Mouse (Mus musculus): ENCODE measurements around the gene Megf11.

Megf11 gene

DNA sequence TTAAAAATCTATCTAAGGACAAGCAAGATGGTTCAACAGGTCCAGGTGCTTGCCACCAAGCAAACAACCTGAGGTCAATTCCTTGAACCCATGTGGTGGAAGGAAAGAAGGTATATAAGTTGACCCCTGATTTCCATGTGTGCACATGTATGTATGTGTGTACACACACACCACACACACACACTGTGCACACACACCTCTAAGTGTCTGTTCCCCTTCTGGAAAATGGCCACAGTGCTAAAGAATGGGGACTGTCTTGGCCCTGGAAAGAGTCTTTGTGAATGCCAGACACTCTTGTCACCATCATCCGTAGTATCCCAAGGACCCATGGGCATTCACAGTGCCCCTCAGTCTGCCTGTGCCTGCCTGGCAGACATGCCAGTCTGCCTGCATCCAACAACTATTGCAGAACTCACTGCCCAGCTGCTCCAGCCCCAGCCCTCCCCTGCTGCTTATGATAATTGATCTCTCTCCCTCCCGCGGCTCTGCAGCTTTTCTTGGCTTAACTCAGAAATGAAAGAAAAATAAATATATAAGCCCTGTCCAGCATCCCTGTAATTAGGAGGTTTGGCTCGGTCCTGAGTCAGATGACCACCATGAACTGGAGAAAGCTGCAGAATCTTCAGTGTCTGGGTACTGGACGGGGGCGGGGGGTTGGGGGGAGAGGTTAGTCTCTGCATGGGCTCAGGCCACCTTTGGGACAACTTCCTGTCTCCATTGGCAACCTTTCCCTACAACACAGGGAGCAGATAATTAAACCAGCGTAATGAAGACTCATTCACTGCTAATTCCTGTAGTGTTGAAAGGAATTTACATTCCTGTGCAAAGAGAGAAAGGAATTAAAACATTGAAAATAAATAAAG, 226.9 kb downstream of the Megf11 start:
- DNase-seq, result no peak

DNA sequence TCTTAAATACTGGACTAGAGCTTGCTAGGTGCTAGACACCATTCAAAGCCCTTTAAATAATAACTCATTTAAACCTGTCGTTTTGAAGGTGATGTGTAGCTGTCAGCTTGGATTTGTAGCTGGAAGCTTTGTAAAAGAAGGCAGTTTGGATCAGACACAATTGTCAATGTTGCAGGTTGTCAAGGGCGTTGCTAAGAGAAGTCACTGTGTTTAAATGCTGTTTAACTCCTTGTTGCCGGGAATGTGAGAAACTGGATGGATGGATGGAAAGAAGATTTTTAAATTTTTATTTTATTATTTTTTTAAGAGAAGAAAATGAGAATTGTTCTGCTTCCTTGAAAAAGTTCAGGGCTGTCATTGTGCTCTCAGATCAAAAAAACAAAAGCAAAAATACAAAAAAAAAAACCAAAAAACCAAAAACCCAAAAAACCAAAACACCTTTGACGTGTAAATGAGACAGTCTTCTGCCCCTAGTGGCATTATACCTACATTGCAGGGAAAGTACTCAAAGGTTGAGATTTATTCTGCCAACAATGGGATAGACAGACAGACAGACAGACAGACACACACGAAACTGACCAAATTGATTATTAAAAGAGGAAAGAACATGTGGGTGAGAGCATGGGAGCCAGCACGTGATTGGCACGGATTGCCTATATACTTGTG, 227.7 kb downstream of the Megf11 start:
- no peak for DNase-seq

DNA sequence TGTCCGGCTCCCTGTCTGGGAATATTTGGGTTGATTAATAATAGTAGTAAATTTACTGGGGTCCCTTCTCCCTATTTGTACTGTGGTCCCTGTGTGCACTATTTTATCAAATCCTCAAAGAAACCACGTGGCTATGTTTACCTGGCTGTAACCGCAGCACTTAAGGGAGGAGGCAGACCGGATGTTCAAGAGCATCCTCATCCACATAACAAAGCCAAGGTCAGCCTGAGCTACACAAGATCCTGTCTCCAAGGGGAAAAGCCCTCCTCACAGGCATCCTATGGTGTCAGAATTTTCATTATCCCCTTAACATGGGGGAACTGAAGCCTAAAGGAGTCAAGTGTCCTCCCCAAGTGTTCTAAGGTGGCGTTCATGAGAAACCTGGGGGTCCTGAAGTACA, 232.0 kb downstream of the Megf11 start:
- DNase-seq, result no peak

- no peak for DNase-seq
Measured at GRCm38 (mm10) chr9:64618433-64618832, 233.0 kb downstream of the Megf11 start.

DNA sequence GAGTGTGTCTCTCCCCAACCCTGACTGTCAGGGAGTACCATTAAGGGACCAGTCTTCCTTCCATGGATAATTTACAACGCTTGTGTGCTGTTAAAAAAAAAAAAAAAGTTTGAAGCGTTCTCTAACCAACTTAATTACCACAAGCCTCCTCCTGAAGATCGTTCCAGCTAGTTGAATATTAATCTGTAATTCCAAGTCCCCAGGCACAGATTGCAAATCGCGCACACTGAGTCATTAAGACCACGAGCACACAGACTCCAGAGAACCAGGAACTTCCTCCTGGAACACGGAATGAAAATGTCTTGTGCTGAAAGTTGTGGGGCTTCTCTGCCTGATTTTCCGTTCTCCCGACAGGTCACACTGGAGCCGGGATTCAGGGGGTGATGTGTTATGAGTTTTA, 234.0 kb downstream of the Megf11 start:
- DNase-seq, result no peak

- no peak for DNase-seq
Measured at GRCm38 (mm10) chr9:64620596-64620995, 235.2 kb downstream of the Megf11 start.

DNA sequence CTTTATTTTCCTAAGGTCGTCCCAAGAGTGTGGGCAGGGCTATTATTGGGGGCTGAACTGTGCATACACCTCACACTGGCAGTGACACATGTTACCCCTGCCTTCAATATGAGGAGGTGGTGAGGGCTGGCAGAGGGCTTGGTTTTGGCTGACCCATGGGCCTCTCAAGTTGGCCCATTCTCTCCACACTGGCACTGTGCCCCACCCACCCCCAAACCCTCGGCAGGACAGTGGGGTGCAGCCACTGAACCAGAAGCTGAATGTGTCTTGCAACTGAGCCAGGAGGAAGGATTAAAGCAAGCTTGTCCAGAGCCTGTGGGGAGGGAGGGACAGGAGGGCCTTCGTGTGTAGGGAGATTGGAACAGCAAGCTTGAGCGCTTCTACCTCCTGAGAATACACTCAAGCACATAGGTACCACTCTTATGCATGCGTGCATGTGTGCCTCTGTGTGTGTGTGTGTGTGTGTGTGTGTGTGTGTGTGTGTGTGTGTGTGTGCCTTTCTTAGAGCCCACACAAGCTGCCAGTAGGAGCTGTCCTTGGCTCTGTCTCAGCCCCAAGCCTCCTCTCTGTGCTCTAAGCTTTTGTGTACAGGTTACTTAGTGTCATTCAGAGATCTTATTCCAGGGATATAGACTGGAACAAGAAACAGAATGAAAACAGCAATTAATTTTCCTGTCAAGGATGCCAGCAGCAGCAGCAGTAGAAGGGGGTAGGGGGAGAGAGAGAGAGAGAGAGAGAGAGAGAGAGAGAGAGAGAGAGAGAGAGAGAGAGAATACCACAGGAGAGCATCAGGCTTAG, 236.3 kb downstream of the Megf11 start:
- DNase-seq, result no peak

DNA sequence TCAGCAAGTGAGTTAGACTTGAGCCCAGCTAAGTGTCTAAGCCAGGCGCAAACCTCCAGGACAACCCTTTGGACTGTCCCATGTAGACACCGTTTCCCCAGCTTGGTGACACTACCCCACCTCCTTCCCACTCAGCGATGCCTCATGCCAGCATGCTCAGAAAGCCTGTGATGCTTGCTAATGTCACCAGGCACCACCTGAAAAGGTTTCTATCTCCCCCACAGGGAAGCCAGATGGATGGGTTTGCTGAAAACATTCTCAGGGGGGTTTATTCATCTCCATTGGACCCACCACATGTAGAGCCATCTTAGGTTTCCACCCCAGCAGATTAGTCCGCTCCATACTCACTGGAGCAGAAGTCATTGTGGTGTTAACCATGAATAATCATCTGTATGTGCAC, 237.9 kb downstream of the Megf11 start:
- DNase-seq, result no peak

DNA sequence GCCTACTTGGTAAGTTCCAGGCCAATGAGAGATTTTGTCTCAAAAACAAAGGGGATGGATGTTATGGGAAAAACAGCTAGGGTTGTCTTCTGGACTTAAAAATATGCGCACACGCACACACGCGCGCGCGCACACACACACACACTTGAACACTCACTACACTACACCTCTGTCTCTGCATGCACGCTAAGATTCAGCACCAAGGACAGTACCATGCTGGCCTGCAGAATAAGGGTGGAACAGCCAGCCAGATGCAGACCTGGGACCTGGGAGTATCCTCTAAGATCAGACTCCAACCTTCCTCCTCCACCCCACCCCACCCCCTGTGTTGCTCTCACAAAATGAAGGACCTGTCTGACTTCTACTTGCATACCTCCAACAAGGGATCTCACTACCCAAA, 239.1 kb downstream of the Megf11 start:
- no peak for DNase-seq

GRCm38 (mm10) chr9:64629802-64630201, 244.4 kb downstream of the Megf11 start:
- DNase-seq, result no peak

- no peak for DNase-seq
Measured at GRCm38 (mm10) chr9:64633169-64633568, 247.7 kb downstream of the Megf11 start.

DNA sequence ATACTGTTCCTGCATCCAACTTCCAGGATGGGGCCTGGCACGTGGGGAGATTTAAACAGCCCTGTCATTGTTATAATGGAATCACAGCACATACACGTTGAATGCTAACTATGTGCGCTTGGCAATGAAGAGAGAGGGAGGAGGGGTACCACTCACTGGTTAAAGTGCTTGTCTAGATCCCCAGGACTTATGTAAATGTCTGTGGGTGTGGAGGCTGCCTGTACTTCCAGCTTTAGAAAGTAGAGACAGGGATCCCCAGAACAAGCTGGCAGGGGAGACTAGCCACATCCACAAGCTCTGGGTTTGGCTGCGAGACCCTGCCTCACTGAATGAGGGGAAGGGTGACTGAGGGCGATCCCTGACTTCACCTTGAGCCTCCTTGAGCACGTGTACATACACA, 250.7 kb downstream of the Megf11 start:
- peak; percentile 31 for DNase-seq

DNA sequence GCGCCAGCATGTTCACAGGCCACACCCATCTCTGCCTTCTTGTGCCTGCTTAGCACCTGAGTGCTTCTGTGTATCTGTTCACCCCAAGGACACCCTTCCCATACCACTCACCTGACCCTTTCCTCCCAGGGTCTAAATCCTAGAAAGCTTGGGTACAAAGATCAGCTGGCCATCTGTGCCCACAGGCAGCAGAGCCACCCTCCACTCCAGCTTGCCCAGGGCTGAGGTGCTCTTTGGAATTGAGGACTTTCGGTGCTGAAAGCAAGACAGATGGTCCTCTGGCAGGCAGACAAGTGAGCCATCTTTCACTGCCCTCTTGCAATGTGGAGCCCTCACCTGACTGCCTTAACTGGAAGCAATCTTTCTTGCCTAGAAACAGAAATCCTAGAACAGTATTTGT, 251.5 kb downstream of the Megf11 start:
- DNase-seq, result no peak

GRCm38 (mm10) chr9:64638250-64638649, 252.8 kb downstream of the Megf11 start:
- no peak for DNase-seq

DNA sequence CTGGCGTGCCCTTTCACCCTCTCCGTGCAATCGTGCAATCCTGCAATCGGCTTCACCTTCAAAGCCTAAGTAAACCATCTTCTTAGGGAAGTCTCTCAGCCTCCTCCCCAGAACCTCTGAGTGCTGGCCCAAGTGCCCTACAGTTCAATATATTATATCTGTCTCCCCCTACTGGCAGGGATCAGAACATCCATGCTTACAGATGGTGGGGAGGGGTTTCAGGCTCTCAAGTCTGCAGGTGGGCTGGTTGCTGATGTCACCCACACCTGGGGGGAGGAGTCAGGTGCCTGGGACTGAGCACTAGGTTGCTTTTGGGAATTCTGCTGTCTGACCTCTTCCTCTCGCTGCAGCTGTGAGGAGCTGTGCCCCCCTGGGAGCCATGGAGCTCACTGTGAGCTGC, 254.2 kb downstream of the Megf11 start:
- peak; percentile 27 for DNase-seq

DNA sequence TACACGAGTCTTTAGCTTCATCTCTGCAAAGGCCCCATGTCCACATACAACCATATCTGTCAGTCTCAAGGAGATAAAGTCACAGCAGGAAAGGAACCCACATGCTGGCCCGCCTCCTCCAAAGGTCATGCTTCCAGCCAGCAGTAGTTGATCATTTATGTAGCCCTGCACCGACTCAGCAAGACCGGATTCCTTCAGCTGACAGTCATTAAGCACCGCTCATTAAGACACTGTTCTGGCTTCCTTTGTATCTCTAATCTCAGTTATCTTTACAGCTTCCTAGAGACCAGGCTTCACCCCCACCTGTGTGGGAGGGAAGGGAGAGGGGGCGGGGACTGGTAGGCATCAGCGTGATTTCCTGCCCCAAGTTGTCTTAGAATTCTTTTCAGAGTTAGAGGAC, 258.7 kb downstream of the Megf11 start:
- no peak for DNase-seq

- no peak for DNase-seq
Measured at GRCm38 (mm10) chr9:64645462-64645861, 260.0 kb downstream of the Megf11 start.

DNA sequence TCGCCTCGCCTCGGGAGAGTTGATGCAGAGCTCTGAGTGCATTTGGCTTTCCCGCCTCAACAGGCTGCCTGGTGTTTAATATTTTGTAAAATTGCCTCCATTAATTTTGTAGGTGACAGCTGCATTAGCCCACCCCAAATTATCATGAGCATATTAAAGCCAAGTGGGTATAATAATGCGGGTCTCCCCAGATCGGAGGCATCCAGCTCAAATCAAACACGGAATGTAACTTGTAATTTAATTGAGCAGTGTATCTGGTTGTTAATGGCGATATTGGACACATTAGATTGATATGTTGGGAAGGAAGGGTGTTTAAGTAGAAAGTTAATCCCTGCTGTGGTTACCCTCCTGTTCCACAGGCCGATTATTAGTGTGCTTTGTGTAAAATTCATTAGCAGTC, 264.0 kb downstream of the Megf11 start:
- DNase-seq, result no peak

- no peak for DNase-seq
Measured at GRCm38 (mm10) chr9:64649892-64650291, 264.5 kb downstream of the Megf11 start.

- DNase-seq, result no peak
Measured at GRCm38 (mm10) chr9:64651181-64651580, 265.8 kb downstream of the Megf11 start.

- DNase-seq, result no peak
Measured at GRCm38 (mm10) chr9:64651689-64652088, 266.3 kb downstream of the Megf11 start.

- no peak for DNase-seq
Measured at GRCm38 (mm10) chr9:64652138-64652537, 266.7 kb downstream of the Megf11 start.

- no peak for DNase-seq
Measured at GRCm38 (mm10) chr9:64652841-64653361, 267.5 kb downstream of the Megf11 start.

Data from right cerebral cortex, postnatal 25 days (tissue).